Mouse (Mus musculus) intestine, postnatal 0 days (tissue): Measurements from ENCODE around the gene Cish. TPM values are rescaled to one million over a fixed set of nuclear protein-coding genes. Genes with fewer than 3 reads are reported as not detected.
A peak's percentile ranks its signal among the peaks of the same experiment; 100 is the strongest.

Experiments used
- ATAC-seq: fragments of 200-750 bp; cut with Nextera tagmentation; 2 replicates; pipeline ENCODE4 v1.8.0; 2017; ENCODE audit warnings: mild to moderate bottlenecking, moderate TSS enrichment, moderate library complexity
- H3K27ac ChIP-seq: fragments of 300-500 bp; sonication (generic); 2 replicates; pipeline ENCODE4 v1.5.1; 2014; ENCODE audit warnings: mild to moderate bottlenecking, low read depth, low read length, moderate library complexity
- H3K27me3 ChIP-seq: fragments of 300-500 bp; sonication (generic); replicated peaks from 2 replicates; pipeline ENCODE4 v1.6.1; 2014; ENCODE audit warnings: low read length, mixed read lengths; ENCODE audit not compliant: control insufficient read depth, insufficient read depth
- H3K36me3 ChIP-seq: fragments of 300-500 bp; sonication (generic); 2 replicates; pipeline ENCODE4 v1.6.1; 2014; ENCODE audit warnings: mild to moderate bottlenecking, moderate library complexity; ENCODE audit not compliant: control insufficient read depth, insufficient read depth
- H3K4me1 ChIP-seq: fragments of 300-500 bp; sonication (generic); replicated peaks from 2 replicates; pipeline ENCODE4 v1.6.1; 2014; ENCODE audit warnings: antibody characterized with exemption, low read length, mixed read lengths; ENCODE audit not compliant: control insufficient read depth, insufficient read depth
- H3K4me2 ChIP-seq: fragments of 300-500 bp; sonication (generic); replicated peaks from 2 replicates; pipeline ENCODE4 v1.6.1; 2014; ENCODE audit warnings: low read depth, mild to moderate bottlenecking, moderate library complexity
- H3K4me3 ChIP-seq: fragments of 300-500 bp; sonication (generic); 2 replicates; pipeline ENCODE4 v1.5.1; 2014; ENCODE audit warnings: low read depth, low read length
- H3K9ac ChIP-seq: fragments of 300-500 bp; sonication (generic); 2 replicates; pipeline ENCODE4 v1.6.1; 2014; ENCODE audit warnings: mild to moderate bottlenecking, low read depth, low read length
- H3K9me3 ChIP-seq: fragments of 300-500 bp; sonication (generic); 2 replicates; pipeline ENCODE4 v1.6.1; 2016; ENCODE audit warnings: mixed run types; ENCODE audit not compliant: control insufficient read depth
- CTCF ChIP-seq: sonication (generic); IDR thresholded peaks from 2 replicates; pipeline ENCODE4 v1.5.1; 2016; ENCODE audit warnings: low read depth, mild to moderate bottlenecking, control low read depth, antibody characterized with exemption, moderate library complexity
- WGBS: fragments of 180-500 bp; shearing (Covaris S2); extraction: QIAGEN DNeasy Blood & Tissue Kit; methylation state at CpG from one replicate; pipeline ENCODE4 v1.1.7; 2014; 5-methylcytosine and 5-hydroxymethylcytosine counted together
- polyA plus RNA-seq: library from polyadenylated mRNA; unstranded; fragments of >200 nt; fragmentation: Nextera tagmentation; extraction: Ambion mirVana; gene quantifications from 2 replicates; pipeline ENCODE4 v1.2.1, GENCODE M21; 2015

Gene Cish
- polyA plus RNA-seq, 1 experiment from 2014 or later: 12.1 TPM

DNA sequence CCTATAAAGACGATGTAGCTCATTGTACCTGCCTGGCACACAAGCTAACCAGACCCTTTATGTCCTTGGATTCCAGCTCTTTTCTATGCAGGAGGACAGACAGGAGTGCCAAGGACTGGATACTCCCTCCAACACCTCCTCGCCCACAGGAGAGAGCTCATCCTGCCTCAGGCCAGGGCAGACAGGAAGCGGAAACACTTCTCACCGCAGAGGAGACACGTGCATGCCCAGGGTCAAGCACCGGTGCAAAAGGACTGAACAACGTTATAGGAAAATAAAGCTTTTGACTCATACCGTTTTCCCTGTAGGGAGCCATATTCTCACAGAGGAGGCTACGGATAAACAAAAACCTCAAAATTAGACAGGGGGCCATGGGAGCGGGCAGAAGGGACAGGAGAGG is 22.6 kb upstream of the Cish start:
- Histone ChIP-seq H3K27ac (no peak overlapping the region), H3K4me1 (no peaks in the 10 kb centered on the region), H3K4me3 (no peak overlapping the region), H3K36me3 (no peaks in the 10 kb centered on the region; the same call in 1 of the 2 replicates), H3K9me3 (no peaks in the 10 kb centered on the region), H3K4me2 (no peak overlapping the region), H3K9ac (no peak overlapping the region), H3K27me3 (no peaks in the 10 kb centered on the region)
- no peak for ATAC-seq
- 70% methylated on average over 10 of the region's 10 CpGs for WGBS
- TF ChIP-seq CTCF: no peak

DNA sequence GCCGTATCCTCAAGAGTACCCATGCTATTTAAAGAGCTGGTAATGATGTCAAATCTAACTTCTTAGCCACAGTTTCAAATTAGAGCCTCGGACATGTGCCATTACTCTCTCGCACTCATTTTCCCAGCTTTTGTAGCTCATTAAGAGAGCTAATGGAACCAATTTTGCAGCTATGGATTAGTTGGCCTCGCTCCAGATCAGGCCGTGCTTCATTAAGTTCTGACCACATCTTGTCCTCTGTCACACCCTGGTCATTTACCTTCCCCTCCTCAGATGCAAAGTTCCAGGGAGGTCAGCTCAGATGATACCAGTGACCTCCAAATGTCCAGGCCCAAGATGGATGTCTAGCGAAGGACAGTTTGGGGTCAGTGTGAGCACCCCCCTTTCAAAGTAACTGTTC is 21.1 kb upstream of the Cish start:
- 91% methylated on average over 6 of the region's 6 CpGs for WGBS
- H3K9me3 ChIP-seq: no peaks in the 10 kb centered on the region
- H3K4me3 ChIP-seq: no peak overlapping the region
- no peaks in the 10 kb centered on the region for H3K27me3 ChIP-seq
- TF ChIP-seq CTCF: no peak
- no peak overlapping the region for H3K9ac ChIP-seq
- no peak for ATAC-seq
- no peak overlapping the region for H3K4me2 ChIP-seq
- no peaks in the 10 kb centered on the region; the same call in 1 of the 2 replicates for H3K36me3 ChIP-seq
- no peak overlapping the region for H3K27ac ChIP-seq
- H3K4me1 ChIP-seq: peaks cover 9% of the 10 kb centered on the region; the same call in 1 of the 2 replicates

DNA sequence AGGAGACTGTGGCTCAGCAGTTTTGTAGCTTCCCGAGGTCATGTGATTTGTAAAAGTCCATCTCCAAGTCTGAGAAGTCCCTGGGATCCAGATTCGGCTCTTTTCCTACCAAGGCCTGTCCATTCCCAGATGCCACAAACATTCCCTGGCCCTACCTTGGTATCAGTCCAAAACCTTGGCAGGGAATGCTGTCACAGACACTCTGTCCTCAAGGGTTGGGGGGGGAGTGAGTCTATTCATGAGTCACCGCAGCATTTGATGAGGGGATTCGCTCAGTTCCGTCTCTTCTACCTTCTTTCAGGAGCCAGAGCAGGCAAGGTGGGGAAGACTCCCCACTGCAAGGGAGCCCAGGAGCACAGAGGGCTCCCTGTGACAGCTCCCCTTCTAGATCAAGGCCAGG is 20.1 kb upstream of the Cish start:
- WGBS: 86% methylated on average over 5 of the region's 5 CpGs

DNA sequence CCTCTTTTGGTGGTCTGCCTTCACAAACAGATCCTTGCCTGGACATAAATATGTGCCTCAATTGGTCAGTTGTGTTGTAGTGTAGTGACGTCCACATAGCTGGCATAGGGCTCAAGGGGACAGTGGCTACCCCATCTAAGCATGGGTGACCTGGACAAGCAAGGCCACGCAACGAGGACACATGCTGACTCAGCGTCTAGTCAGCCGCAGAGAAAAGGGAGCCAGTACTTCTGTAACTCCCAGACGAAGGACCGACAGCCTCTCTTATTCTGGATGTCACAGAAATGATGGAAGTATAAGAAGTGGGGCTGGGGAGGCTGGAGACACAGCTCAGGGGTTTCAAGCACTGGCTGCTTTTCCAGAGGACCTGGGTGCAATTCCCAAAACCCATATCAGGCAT is 18.2 kb upstream of the Cish start:
- Histone ChIP-seq H3K9me3 (no peaks in the 10 kb centered on the region), H3K27me3 (no peaks in the 10 kb centered on the region), H3K4me3 (no peak overlapping the region), H3K27ac (no peak overlapping the region), H3K4me2 (no peak overlapping the region), H3K9ac (no peak overlapping the region), H3K36me3 (peaks cover 3% of the 10 kb centered on the region; the same call in 1 of the 2 replicates), H3K4me1 (peaks cover 15% of the 10 kb centered on the region)
- no peak for ATAC-seq
- TF ChIP-seq CTCF: no peak
- 85% methylated on average over 7 of the region's 7 CpGs for WGBS

More for the DNA sequence above, 20.1 kb upstream of the Cish start:
- no peak for ATAC-seq
- H3K27ac ChIP-seq: no peak overlapping the region
- H3K4me1 ChIP-seq: peaks cover 15% of the 10 kb centered on the region
- TF ChIP-seq CTCF: no peak
- H3K9me3 ChIP-seq: no peaks in the 10 kb centered on the region
- H3K27me3 ChIP-seq: no peaks in the 10 kb centered on the region
- no peak overlapping the region for H3K4me2 ChIP-seq
- H3K36me3 ChIP-seq: no peaks in the 10 kb centered on the region; the same call in 1 of the 2 replicates
- H3K4me3 ChIP-seq: no peak overlapping the region
- H3K9ac ChIP-seq: no peak overlapping the region

DNA sequence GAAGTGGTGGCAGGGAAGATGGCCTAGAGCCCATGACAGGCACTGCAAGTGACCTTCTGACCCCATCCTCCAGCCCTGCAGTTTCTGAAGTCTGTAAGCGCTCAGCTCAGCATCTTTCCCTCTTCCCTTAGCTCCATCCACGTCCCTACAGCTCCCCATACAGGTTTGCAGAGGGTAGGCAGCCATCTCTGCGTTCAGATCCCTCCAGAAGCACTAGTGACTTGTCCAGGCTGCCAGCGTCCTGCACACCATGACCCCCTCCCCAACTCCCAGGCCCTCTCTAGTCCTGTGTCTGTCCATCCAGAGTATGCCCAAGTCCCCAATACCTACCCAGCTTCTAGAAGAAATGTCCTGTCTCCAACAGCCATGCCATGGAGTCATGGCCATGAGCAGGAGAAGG is 17.7 kb upstream of the Cish start:
- Histone ChIP-seq H3K9me3 (no peaks in the 10 kb centered on the region), H3K36me3 (peaks cover 3% of the 10 kb centered on the region; the same call in 1 of the 2 replicates), H3K4me1 (peaks cover 15% of the 10 kb centered on the region), H3K27ac (no peak overlapping the region), H3K4me2 (no peak overlapping the region), H3K9ac (no peak overlapping the region), H3K27me3 (no peaks in the 10 kb centered on the region), H3K4me3 (no peak overlapping the region)
- no peak for ATAC-seq
- WGBS: 60% methylated on average over 4 of the region's 4 CpGs
- TF ChIP-seq CTCF: peak; percentile 27; the same call in 1 of the 2 replicates

DNA sequence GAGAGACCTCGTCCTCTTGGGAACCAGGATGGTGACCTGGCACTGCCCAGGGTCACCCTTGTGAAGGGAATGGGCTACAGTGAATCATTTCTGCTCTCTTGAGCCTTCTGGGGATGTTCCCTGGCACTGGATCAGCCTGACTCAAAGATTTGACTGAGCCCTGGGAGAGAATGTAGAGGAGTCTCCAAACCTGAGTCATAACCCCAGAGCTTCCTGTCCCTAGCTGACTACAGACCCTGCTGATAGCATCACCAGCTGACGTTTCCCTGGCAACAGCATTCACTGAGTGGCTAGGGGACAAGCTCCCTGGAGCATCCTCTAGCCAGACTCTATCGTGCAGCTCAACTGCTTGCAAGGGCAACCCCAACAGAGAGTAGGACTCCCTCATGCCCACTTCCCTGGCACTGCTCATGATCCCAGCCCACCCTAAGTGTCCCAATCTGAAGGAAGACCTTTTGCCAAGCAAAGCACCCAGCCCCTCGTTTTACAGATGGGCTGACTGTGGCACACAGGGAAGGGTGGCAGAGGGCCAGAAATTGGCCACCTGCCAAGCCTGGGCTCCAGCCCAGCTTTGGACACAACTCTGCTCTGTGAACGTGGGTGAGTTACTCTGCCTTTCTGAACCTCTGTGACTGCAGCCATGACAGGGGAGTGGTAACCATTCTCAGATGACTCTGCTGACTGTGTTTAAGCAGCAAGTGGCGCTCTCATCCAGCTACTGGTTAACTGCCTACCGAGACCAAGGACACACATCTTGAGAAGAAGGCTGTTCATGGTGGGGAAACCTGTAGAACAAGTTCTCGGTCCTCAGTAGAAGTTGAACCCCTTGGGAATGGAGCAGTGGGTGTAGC is 17.1 kb upstream of the Cish start:
- Histone ChIP-seq H3K4me2 (no peak overlapping the region), H3K27me3 (no peaks in the 10 kb centered on the region), H3K4me1 (peaks cover 15% of the 10 kb centered on the region), H3K9ac (no peak overlapping the region), H3K9me3 (no peaks in the 10 kb centered on the region), H3K4me3 (no peak overlapping the region), H3K27ac (no peak overlapping the region), H3K36me3 (peaks cover 3% of the 10 kb centered on the region; the same call in 1 of the 2 replicates)
- peak; percentile 44 for TF ChIP-seq CTCF
- peak; percentile 48; the same call in 1 of the 2 replicates for ATAC-seq
- WGBS: 41% methylated on average over 8 of the region's 8 CpGs
